Mouse (Mus musculus) heart, embryonic 13.5 days (tissue): Measurements from ENCODE around the gene Gpx3. TPM values are rescaled to one million over a fixed set of nuclear protein-coding genes. Genes with fewer than 3 reads are reported as not detected.

Experiments
- ATAC-seq: fragments of 200-750 bp; cut with Nextera tagmentation; 2 replicates; pipeline ENCODE4 v1.8.0; 2017; ENCODE audit warnings: moderate TSS enrichment; ENCODE audit not compliant: insufficient number of reproducible peaks, low FRiP score, low TSS enrichment; ENCODE audit errors: extremely low read depth
- H3K27ac ChIP-seq: fragments of 300-500 bp; sonication (generic); replicated peaks from 2 replicates; pipeline ENCODE4 v1.5.1; 2015; ENCODE audit warnings: moderate library complexity, mild to moderate bottlenecking, inconsistent platforms
- H3K27me3 ChIP-seq: fragments of 300-500 bp; sonication (generic); replicated peaks from 2 replicates; pipeline ENCODE4 v1.6.1; 2015; ENCODE audit warnings: mild to moderate bottlenecking, inconsistent platforms
- H3K36me3 ChIP-seq: fragments of 300-500 bp; sonication (generic); 2 replicates; pipeline ENCODE4 v1.6.1; 2015; ENCODE audit warnings: mild to moderate bottlenecking, inconsistent platforms
- H3K4me1 ChIP-seq: fragments of 300-500 bp; sonication (generic); 2 replicates; pipeline ENCODE4 v1.6.1; 2015; ENCODE audit warnings: inconsistent platforms
- H3K4me2 ChIP-seq: fragments of 300-500 bp; sonication (generic); 2 replicates; pipeline ENCODE4 v1.6.1; 2015; ENCODE audit warnings: inconsistent platforms, mild to moderate bottlenecking, moderate library complexity
- H3K4me3 ChIP-seq: fragments of 300-500 bp; sonication (generic); 2 replicates; pipeline ENCODE4 v1.5.1; 2015; ENCODE audit warnings: moderate library complexity, mild to moderate bottlenecking, inconsistent platforms
- H3K9ac ChIP-seq: fragments of 300-500 bp; sonication (generic); 2 replicates; pipeline ENCODE4 v1.6.1; 2015; ENCODE audit warnings: inconsistent platforms, mild to moderate bottlenecking, moderate library complexity
- H3K9me3 ChIP-seq: fragments of 300-500 bp; sonication (generic); 2 replicates; pipeline ENCODE4 v1.6.1; 2016; ENCODE audit warnings: inconsistent platforms
- WGBS: fragments of 180-500 bp; shearing (Covaris S2); methylation state at CpG from one replicate; pipeline ENCODE4 v1.1.7; 2015; ENCODE audit warnings: mixed read lengths; 5-methylcytosine and 5-hydroxymethylcytosine counted together
- polyA plus RNA-seq: library from polyadenylated mRNA; unstranded; fragments of >200 nt; fragmentation: Nextera tagmentation; extraction: Ambion mirVana; gene quantifications from 2 replicates; pipeline ENCODE4 v1.2.1, GENCODE M21; 2015

The Gpx3 gene
- polyA plus RNA-seq, 1 experiment from 2014 or later: 1,129 TPM

DNA sequence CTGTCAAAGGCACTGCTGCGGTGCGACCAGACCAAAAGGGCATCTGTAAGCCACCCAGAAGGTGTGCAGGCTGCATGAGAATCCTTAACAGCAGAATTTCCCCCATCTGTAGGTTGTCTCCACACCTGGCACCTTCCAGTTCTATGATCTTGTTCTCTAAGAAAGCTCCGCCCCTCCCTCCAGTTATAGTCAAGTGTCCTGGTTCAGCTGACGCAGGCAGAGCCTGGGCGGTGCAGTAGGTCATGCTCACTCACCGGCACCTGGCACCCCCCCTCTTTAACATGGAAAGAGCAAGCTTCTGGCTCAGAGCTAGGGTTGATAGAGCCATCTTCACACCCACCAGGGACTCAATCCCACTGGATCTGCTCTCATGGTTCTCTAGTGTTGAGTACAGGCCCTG is 27.0 kb downstream of the Gpx3 start:
- Histone ChIP-seq H3K4me2 (no peak overlapping the region), H3K9ac (no peak overlapping the region), H3K27me3 (no peaks in the 10 kb centered on the region), H3K4me1 (peaks cover 18% of the 10 kb centered on the region), H3K4me3 (no peak overlapping the region), H3K9me3 (no peaks in the 10 kb centered on the region), H3K36me3 (peaks cover 98% of the 10 kb centered on the region), H3K27ac (no peak overlapping the region)
- no peak for ATAC-seq
- 79% methylated on average over 6 of the region's 6 CpGs for WGBS

DNA sequence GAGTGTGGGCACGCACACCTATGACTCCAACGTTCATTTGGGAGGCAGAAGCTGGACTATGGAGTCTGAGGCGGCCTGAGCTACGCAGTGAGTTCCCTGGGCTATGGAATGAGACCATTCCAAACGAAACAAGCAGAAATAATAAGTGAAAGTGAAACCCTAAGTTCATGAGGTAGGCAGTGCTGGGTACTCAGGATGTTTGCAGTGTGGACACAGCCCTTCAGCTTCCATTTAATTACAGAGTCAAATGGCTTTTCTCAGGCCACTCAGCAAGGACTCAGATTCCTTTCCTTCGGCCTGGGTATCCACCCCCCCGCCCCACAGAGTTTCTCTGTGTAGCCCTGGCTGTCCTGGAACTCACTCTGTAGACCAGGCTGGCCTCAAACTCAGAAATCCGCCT is 27.5 kb downstream of the Gpx3 start:
- no peaks in the 10 kb centered on the region for H3K9me3 ChIP-seq
- no peaks in the 10 kb centered on the region for H3K27me3 ChIP-seq
- ATAC-seq: no peak
- H3K36me3 ChIP-seq: peaks cover 98% of the 10 kb centered on the region
- peaks cover 18% of the 10 kb centered on the region for H3K4me1 ChIP-seq
- H3K4me3 ChIP-seq: no peak overlapping the region
- WGBS: 85% methylated on average over 8 of the region's 8 CpGs
- H3K27ac ChIP-seq: no peak overlapping the region
- H3K9ac ChIP-seq: no peak overlapping the region
- H3K4me2 ChIP-seq: no peak overlapping the region

DNA sequence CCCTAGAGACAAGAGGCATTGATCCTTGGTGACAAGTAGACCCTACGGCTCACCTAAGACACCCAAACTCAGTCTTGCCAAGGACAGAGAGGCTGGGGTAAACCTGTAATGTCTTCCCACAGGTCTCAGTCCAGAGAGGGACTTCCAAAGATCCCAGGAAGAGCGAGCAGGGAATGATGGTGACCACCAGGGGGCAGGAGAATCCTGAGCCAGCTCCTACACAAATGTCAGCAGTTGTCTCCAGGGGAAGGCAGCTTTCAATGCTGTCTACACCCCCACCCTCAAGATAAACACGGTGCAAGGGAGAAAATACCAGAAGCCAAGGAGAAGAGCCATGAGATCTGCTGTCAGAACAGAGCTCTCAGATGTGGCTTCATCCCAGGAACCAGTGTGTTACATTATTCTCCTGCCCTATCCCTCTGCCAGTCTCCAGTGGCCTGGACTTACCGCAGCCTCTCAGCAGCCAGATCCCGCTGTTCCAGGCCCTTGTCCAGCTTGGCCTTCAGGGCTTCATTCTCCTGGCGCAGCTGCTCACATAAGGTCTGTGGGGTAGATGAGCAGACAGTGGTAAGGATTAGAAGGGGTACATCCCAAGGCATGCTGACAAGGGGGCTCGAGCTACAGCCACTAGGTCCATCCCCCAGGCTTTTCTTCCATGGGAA is 28.2 kb downstream of the Gpx3 start:
- Histone ChIP-seq H3K36me3 (peaks cover 98% of the 10 kb centered on the region), H3K4me3 (no peak overlapping the region)
- no peak for ATAC-seq

DNA sequence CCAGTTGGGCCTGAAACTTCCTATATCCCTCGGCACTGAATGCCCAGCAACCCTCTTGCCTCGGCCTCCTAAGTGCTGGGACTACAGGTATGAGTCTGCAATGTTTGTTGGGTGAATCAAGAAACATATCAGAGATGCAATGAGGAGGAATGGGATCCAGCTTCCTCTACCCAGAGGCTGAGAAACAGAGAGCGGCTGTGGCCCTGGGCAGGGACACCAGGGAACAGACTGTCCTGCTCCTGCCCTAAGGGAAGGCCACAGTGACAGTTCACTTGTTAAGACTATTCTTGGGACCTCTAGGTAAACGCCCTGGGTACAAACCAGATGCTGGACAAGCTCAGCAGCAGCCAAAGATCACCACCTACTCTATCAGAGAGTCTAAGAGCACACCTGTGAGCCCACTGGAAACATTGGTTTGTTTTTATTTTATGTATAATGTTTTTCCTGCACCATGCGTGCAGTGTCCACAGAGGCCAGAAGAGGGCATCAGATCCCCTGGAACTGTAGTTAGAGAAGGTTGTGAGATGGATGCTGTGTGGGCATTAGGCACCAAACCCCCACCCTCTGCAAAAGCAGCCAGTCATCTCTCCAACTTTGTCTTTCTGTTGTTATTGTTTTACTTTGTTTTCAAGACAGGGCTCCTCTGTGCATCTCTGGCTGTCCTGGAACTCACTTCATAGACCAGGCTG is 29.3 kb downstream of the Gpx3 start:
- ATAC-seq: no peak
- Histone ChIP-seq H3K4me2 (no peak overlapping the region), H3K36me3 (peaks cover 92% of the 10 kb centered on the region), H3K27me3 (no peaks in the 10 kb centered on the region), H3K4me3 (no peak overlapping the region), H3K27ac (no peak overlapping the region), H3K9me3 (no peaks in the 10 kb centered on the region), H3K4me1 (peaks cover 34% of the 10 kb centered on the region), H3K9ac (no peak overlapping the region)
- WGBS: 62% methylated on average over 5 of the region's 5 CpGs

More for the DNA sequence above, 28.2 kb downstream of the Gpx3 start:
- Histone ChIP-seq H3K4me1 (peaks cover 23% of the 10 kb centered on the region), H3K4me2 (no peak overlapping the region), H3K9me3 (no peaks in the 10 kb centered on the region), H3K27ac (no peak overlapping the region; the same call in 1 of the 2 replicates), H3K27me3 (no peaks in the 10 kb centered on the region), H3K9ac (0 out of 2 replicates have a peak overlapping the region, but pooled peaks have one; percentile 15)
- 58% methylated on average over 7 of the region's 7 CpGs for WGBS

DNA sequence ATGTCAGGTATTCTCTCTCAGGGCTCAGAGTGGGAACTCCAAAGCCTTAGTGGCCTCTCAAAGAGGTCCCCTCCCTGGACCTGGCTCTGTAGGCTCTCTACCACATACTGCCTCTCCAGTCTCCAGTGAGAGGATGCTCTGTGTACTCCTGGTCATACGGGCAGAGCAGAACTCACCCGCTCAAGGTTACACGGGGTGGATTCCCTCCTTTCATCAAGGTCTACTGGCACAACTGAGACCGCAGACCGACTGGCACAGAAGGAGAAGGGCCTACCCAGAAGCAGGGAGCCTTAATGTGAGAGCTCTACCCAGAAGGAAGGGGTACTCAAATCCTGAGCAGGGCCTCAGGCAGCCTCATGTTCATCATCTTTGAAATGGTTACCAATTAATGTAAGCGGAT is 30.3 kb downstream of the Gpx3 start:
- Histone ChIP-seq H3K4me2 (no peak overlapping the region), H3K9me3 (no peaks in the 10 kb centered on the region), H3K27me3 (no peaks in the 10 kb centered on the region), H3K27ac (no peak overlapping the region), H3K9ac (no peak overlapping the region), H3K4me3 (no peak overlapping the region), H3K4me1 (peaks cover 32% of the 10 kb centered on the region), H3K36me3 (peaks cover 90% of the 10 kb centered on the region)
- WGBS: 86% methylated on average over 6 of the region's 6 CpGs
- ATAC-seq: no peak

DNA sequence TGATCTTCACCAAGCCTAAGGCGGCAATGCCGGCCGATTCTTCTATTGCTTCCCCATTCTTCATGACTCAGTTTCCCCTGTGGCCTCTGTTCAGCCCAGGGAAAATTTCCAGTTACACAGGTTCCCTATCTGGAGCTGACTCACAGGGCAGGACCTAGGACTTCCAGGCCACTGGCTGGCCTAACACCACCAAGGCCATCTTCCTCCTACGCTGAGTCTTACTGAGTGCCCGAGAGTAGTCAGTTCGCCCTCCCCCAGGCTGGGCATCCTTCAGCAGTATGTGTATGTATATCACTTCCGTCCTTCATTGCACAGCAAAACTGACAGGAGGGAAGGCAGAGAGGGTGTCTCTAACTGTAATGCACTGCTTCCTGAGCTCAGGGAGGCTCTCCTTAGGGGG is 31.9 kb downstream of the Gpx3 start:
- Histone ChIP-seq H3K27me3 (no peaks in the 10 kb centered on the region), H3K36me3 (peaks cover 91% of the 10 kb centered on the region), H3K4me1 (peaks cover 31% of the 10 kb centered on the region), H3K27ac (no peak overlapping the region), H3K9ac (no peak overlapping the region), H3K4me2 (no peak overlapping the region), H3K9me3 (no peaks in the 10 kb centered on the region), H3K4me3 (no peak overlapping the region)
- 89% methylated on average over 7 of the region's 7 CpGs for WGBS
- ATAC-seq: no peak

DNA sequence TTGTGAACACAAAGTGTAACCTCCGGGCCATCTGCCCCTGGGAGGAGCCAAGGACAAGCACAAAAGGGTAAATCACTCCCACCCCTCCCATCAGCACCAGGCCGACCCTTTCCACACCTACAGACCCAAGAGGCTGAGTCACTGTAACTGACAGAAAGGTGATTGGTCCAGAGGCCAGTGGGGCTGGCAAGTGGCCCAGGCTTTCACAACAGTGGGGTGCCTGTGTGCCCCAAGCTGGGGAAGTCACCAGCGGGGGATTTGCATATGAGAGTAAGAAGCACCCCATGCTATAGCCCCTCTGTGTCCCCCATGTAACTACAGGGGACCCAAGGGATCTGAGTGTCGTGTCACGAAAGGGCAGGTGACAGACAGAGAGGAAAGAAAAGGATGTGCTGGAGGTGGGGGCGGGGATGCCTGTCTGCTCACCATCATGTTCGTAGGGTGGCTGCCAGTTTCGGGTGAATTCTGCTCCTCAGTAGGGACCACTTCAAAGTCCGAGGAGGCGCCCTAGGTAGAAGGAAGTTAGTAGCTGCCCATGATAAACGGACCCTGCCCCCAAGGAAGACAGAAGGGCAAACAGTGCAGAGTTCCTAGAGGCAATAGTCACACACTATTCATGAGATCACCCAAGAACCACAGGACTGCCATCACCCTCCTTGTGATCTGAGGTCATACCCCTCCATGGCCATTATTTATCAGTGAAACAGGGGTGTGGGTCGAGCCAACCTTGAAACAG is 34.0 kb downstream of the Gpx3 start:
- Histone ChIP-seq H3K36me3 (peaks cover 73% of the 10 kb centered on the region), H3K9me3 (no peaks in the 10 kb centered on the region), H3K4me2 (no peak overlapping the region; the same call in 1 of the 2 replicates), H3K9ac (peak overlapping the region; percentile 58; the same call in 1 of the 2 replicates), H3K27ac (peak overlapping the region; percentile 29; the same call in 1 of the 2 replicates), H3K4me3 (no peak overlapping the region), H3K27me3 (no peaks in the 10 kb centered on the region), H3K4me1 (peaks cover 33% of the 10 kb centered on the region)
- ATAC-seq: 0 out of 2 replicates have a peak, but pooled peaks have one; percentile 11
- 33% methylated on average over 12 of the region's 12 CpGs for WGBS

DNA sequence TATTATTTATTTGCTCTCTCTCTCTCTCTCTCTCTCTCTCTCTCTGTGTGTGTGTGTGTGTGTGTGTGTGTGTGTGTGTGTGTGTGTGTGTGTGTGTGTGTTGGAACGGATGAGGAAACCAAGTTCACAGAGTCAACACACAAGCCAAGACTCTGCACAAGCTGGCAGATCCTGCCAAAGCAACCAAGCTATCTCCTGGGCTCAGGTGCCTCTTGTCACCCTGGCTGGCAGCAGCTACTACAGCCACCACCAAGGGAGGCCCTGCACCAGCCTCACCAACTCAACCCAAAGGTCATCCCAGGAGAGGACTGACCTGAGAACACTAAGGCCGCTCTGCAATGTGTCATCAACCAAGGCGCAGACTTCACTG is 34.5 kb downstream of the Gpx3 start:
- WGBS: 87% methylated on average over 3 of the region's 3 CpGs
- Histone ChIP-seq H3K4me1 (peaks cover 33% of the 10 kb centered on the region), H3K27me3 (no peaks in the 10 kb centered on the region), H3K36me3 (peaks cover 68% of the 10 kb centered on the region), H3K9ac (no peak overlapping the region), H3K4me2 (no peak overlapping the region), H3K4me3 (no peak overlapping the region), H3K9me3 (no peaks in the 10 kb centered on the region), H3K27ac (0 out of 2 replicates have a peak overlapping the region, but pooled peaks have one; percentile 29)
- no peak for ATAC-seq

DNA sequence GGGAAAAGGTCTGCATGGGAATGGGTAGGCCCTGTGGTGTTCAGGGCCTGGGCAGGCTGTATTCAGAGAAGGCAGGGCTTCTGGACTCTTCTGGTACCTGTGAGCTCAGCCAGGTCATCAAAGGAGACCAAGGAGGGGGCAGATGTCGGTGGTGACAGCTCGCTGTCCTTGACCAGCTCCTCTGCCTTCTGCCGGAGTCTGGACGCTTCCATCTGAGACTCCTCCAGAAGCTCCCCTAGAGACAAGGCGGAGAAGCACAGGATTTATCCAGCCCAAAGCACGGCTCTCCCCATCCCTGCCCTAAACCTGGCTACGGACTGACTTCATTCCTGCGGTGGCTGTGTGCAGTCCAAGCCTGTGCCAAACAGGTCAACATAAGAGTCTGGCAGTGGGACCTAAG is 37.2 kb downstream of the Gpx3 start:
- 64% methylated on average over 8 of the region's 8 CpGs for WGBS
- H3K9ac ChIP-seq: 0 out of 2 replicates have a peak overlapping the region, but pooled peaks have one; percentile 10
- no peak for ATAC-seq
- no peaks in the 10 kb centered on the region for H3K9me3 ChIP-seq
- H3K4me3 ChIP-seq: no peak overlapping the region
- peaks cover 33% of the 10 kb centered on the region for H3K4me1 ChIP-seq
- no peaks in the 10 kb centered on the region for H3K27me3 ChIP-seq
- H3K36me3 ChIP-seq: peaks cover 41% of the 10 kb centered on the region
- no peak overlapping the region for H3K27ac ChIP-seq
- H3K4me2 ChIP-seq: no peak overlapping the region

DNA sequence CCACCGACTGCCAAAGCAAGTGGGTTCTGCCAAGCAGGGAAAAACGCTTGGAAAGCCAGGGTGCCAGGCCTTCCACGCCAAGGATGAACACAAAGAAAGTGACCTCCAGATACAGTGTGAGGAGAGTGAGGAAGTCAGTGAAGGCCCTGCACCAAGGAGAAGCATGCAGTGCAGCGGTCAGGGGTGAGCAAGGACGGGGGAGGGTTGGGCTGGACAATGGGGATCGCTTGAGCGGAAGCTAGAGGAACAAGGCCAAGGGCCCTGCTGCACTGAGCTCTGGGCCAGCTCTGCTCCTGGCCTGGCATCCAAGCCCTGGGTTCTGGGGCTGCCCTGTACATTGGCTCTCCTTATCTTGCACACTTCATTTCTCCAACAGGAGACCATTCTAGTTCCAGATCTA is 37.8 kb downstream of the Gpx3 start:
- no peak overlapping the region for H3K9ac ChIP-seq
- H3K4me3 ChIP-seq: no peak overlapping the region
- WGBS: 75% methylated on average over 7 of the region's 7 CpGs
- peaks cover 36% of the 10 kb centered on the region for H3K36me3 ChIP-seq
- H3K27me3 ChIP-seq: no peaks in the 10 kb centered on the region
- H3K27ac ChIP-seq: no peak overlapping the region
- H3K4me2 ChIP-seq: no peak overlapping the region
- ATAC-seq: no peak
- peaks cover 31% of the 10 kb centered on the region for H3K4me1 ChIP-seq
- no peaks in the 10 kb centered on the region for H3K9me3 ChIP-seq

DNA sequence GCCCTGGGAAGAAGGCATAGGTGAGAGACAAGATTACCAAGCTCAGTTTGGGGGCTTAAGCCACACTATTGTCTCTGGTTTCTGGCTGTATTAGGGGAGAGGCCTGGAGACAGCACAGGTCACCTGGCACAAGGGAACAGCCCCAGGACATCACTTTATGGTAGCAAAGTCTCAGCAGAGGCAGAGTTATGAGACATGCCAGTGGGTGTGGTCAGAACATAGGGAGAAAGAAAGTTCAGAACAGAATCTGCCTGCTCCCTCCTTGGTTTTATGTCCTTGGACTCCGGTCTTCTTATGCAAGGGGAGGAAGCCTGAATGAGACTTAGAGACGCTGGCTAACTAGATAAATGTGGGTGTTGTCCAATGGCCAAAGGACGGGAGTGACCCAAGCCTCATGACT is 42.4 kb downstream of the Gpx3 start:
- 81% methylated on average over 3 of the region's 3 CpGs for WGBS

More for the DNA sequence above, 42.4 kb downstream of the Gpx3 start:
- Histone ChIP-seq H3K4me2 (no peak overlapping the region), H3K9ac (no peak overlapping the region), H3K9me3 (no peaks in the 10 kb centered on the region), H3K27me3 (no peaks in the 10 kb centered on the region), H3K27ac (no peak overlapping the region), H3K36me3 (peaks cover 7% of the 10 kb centered on the region; the same call in 1 of the 2 replicates), H3K4me1 (peaks cover 21% of the 10 kb centered on the region), H3K4me3 (no peak overlapping the region)
- no peak for ATAC-seq
